Mouse (Mus musculus) kidney, embryonic 16.5 days (tissue): Measurements from ENCODE around the gene Golga7b. TPM values are rescaled to one million over a fixed set of nuclear protein-coding genes. Genes with fewer than 3 reads are reported as not detected.

ENCODE experiments used
- ATAC-seq: fragments of 200-750 bp; cut with Nextera tagmentation; 2 replicates; pipeline ENCODE4 v1.8.0; 2017; ENCODE audit warnings: moderate TSS enrichment; ENCODE audit not compliant: low FRiP score, low TSS enrichment
- H3K27ac ChIP-seq: fragments of 300-500 bp; sonication (generic); 2 replicates; pipeline ENCODE4 v1.5.1; 2014; ENCODE audit warnings: low read length
- H3K27me3 ChIP-seq: fragments of 300-500 bp; sonication (generic); 2 replicates; pipeline ENCODE4 v1.6.1; 2014; ENCODE audit warnings: low read length, control low read depth, mixed read lengths; ENCODE audit not compliant: insufficient read depth
- H3K36me3 ChIP-seq: fragments of 300-500 bp; sonication (generic); 2 replicates; pipeline ENCODE4 v1.6.1; 2014; ENCODE audit warnings: low read length, control low read depth, mixed read lengths; ENCODE audit not compliant: insufficient read depth
- H3K4me1 ChIP-seq: fragments of 300-500 bp; sonication (generic); 2 replicates; pipeline ENCODE4 v1.6.1; 2014; ENCODE audit warnings: low read length, control low read depth, mixed read lengths; ENCODE audit not compliant: insufficient read depth
- H3K4me2 ChIP-seq: fragments of 300-500 bp; sonication (generic); replicated peaks from 2 replicates; pipeline ENCODE4 v1.6.1; 2014; ENCODE audit warnings: low read depth, low read length
- H3K4me3 ChIP-seq: fragments of 300-500 bp; sonication (generic); 2 replicates; pipeline ENCODE4 v1.5.1; 2014; ENCODE audit warnings: mild to moderate bottlenecking, low read length
- H3K9ac ChIP-seq: fragments of 300-500 bp; sonication (generic); replicated peaks from 2 replicates; pipeline ENCODE4 v1.6.1; 2014; ENCODE audit warnings: low read length
- H3K9me3 ChIP-seq: fragments of 300-500 bp; sonication (generic); 2 replicates; pipeline ENCODE4 v1.6.1; 2016; ENCODE audit warnings: low read length, control low read depth
- WGBS: fragments of 180-500 bp; shearing (Covaris S2); extraction: QIAGEN DNeasy Blood & Tissue Kit; methylation state at CpG from one replicate; pipeline ENCODE4 v1.1.7; 2014; 5-methylcytosine and 5-hydroxymethylcytosine counted together
- polyA plus RNA-seq: library from polyadenylated mRNA; unstranded; fragments of >200 nt; fragmentation: Nextera tagmentation; extraction: Ambion mirVana; gene quantifications from 2 replicates; pipeline ENCODE4 v1.2.1, GENCODE M21; 2015

Gene Golga7b
- 0.05 and 0.12 TPM in 2 replicates for polyA plus RNA-seq

DNA sequence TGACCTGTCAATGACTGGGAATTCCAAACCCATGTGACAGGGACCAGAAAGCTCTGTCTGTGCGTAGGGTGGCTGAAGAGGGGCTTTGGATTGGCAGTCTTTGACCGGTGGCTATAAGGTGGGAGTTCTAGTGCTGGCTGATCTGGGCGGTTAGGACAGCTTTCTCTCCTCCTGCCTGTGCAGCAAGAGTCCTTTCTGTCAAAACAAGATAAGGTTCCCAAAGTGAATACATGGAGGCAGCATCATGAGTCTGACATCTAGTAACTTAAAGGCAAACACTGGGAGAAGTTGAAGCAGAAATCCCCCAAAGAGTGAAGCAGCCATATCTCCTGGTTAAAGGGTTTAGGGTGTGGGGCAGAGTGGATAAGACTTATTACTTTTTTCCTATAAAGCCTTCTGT lies at the start of gene Golga7b:
Golga7b (plus strand) TSS at position 56 of the 400 bp plus-strand sequence.
- Histone ChIP-seq H3K9me3 (no peaks in the 10 kb centered on the region), H3K4me2 (no peak within 1 kb of the TSS), H3K27ac (no peak within 1 kb of the TSS), H3K9ac (no peak within 1 kb of the TSS), H3K27me3 (no peaks in the 10 kb centered on the region), H3K4me1 (no peaks in the 10 kb centered on the region), H3K4me3 (no peak within 1 kb of the TSS), H3K36me3 (no peaks in the 10 kb centered on the region)
- WGBS = 82% methylated on average over 3 of the region's 3 CpGs
- ATAC-seq = no peak

GRCm38 (mm10) chr19:42198026-42198425 lies 49.3 kb upstream of the Golga7b start:
- Histone ChIP-seq H3K4me2 (no peak overlapping the region), H3K9me3 (no peaks in the 10 kb centered on the region), H3K4me1 (peaks cover 20% of the 10 kb centered on the region), H3K36me3 (no peaks in the 10 kb centered on the region), H3K4me3 (no peak overlapping the region), H3K27ac (no peak overlapping the region), H3K27me3 (peaks cover 45% of the 10 kb centered on the region), H3K9ac (no peak overlapping the region)
- 37% methylated on average over 11 of the region's 11 CpGs for WGBS
- no peak for ATAC-seq

DNA sequence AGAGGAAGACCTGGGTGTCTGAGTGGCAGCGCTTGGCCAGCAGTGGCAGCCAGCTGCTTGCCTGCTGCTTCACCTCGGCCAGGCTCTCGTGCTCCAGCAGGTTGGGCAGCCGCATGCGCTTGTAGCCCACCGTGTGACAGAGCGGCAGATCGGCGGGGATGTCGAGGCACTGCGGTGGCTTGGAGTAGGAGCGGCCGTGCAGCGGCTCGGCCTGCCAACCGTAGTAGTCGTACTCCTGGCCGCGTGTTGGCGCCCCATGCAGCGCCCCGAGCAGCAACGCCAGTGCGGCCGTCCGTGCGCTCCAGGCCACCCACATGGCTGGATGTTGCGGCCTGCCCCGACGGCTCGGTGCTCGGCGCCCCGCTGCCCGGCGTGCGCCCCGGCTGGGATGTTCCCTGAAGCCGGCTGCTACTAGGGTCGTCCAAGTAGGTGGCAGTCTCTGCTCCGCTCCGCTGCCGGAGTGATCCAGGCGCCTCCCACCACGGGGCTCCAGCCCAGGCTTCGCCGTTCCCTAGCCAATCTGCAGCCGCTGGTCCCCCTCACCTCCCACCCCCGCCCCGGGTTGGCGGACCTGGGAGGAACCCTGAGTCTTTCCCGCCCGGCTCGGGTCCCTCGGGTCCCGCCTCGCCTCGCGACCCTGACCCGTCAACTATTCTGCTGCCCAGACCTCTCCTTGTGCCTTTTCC lies 45.5 kb upstream of the Golga7b start, which contains the start of gene Sfrp5:
Sfrp5 (minus strand) TSS at position 557 of the 686 bp plus-strand sequence.
- no peak within 1 kb of the TSS for H3K27ac ChIP-seq
- peak; percentile 25; the same call in 1 of the 2 replicates for ATAC-seq
- no peaks in the 10 kb centered on the region for H3K36me3 ChIP-seq
- peak within 1 kb of the TSS; percentile 48 for H3K4me2 ChIP-seq
- H3K4me3 ChIP-seq = peak within 1 kb of the TSS; percentile 33
- peaks cover 59% of the 10 kb centered on the region for H3K27me3 ChIP-seq
- H3K9me3 ChIP-seq = no peaks in the 10 kb centered on the region
- 1% methylated on average over 60 of the region's 60 CpGs for WGBS
- no peak within 1 kb of the TSS for H3K9ac ChIP-seq
- peaks cover 11% of the 10 kb centered on the region for H3K4me1 ChIP-seq

DNA sequence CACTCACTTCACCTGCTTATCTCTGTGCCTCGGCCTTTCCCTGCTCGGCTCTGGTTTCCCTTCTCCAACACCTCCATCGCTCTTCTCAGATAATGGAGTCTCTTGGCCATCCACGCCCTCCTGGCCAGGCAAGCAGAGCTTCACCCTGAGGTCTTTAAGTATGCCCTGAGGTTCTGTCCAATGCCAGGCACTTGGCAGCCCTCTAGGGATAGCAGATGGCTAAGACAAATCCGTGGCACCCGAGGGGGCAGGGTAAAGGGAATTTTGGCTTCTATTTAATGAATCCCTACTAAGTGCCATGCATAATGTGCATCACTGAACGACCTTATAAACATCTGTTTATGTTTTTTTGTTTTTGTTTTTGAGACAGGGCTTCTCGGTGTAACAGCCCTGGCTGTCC lies 44.9 kb upstream of the Golga7b start:
- ATAC-seq = no peak
- WGBS = 43% methylated on average over 8 of the region's 8 CpGs
- Histone ChIP-seq H3K36me3 (no peaks in the 10 kb centered on the region), H3K4me1 (peaks cover 11% of the 10 kb centered on the region), H3K4me2 (peak overlapping the region; percentile 48; the same call in 1 of the 2 replicates), H3K9me3 (no peaks in the 10 kb centered on the region), H3K27ac (no peak overlapping the region), H3K4me3 (peak overlapping the region; percentile 33; the same call in 1 of the 2 replicates), H3K9ac (no peak overlapping the region), H3K27me3 (peaks cover 59% of the 10 kb centered on the region)

DNA sequence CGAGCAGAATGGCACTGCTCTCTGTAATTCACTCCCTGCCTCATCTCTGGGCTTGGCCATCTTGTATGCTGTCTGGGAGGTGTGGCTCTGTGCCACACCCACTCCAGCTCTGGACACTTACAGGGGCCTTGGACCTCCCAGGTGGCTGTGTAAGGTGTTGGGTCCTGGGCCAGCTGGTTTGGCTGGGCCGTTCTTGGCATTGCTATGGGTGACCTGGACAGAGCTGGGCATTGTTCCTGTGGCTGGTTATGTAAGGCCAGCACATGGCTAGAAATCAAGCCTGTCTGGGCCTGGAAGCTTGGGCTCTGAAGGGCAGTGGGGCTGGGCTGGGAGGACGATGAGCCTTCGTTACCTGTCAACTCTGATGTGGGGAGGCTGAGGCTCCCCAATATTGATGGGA lies 43.1 kb upstream of the Golga7b start:
- Histone ChIP-seq H3K9me3 (no peaks in the 10 kb centered on the region), H3K27me3 (peaks cover 51% of the 10 kb centered on the region), H3K9ac (no peak overlapping the region), H3K4me3 (no peak overlapping the region), H3K4me1 (peaks cover 11% of the 10 kb centered on the region), H3K27ac (no peak overlapping the region), H3K4me2 (no peak overlapping the region), H3K36me3 (no peaks in the 10 kb centered on the region)
- WGBS = 73% methylated on average over 4 of the region's 4 CpGs
- ATAC-seq = no peak

GRCm38 (mm10) chr19:42205201-42205600 lies 42.2 kb upstream of the Golga7b start:
- H3K4me3 ChIP-seq = no peak overlapping the region
- H3K4me2 ChIP-seq = no peak overlapping the region
- no peak overlapping the region for H3K27ac ChIP-seq
- WGBS = 82% methylated on average over 8 of the region's 8 CpGs
- no peak overlapping the region for H3K9ac ChIP-seq
- H3K4me1 ChIP-seq = peaks cover 11% of the 10 kb centered on the region
- no peaks in the 10 kb centered on the region for H3K36me3 ChIP-seq
- peaks cover 42% of the 10 kb centered on the region for H3K27me3 ChIP-seq
- H3K9me3 ChIP-seq = no peaks in the 10 kb centered on the region
- ATAC-seq = no peak

DNA sequence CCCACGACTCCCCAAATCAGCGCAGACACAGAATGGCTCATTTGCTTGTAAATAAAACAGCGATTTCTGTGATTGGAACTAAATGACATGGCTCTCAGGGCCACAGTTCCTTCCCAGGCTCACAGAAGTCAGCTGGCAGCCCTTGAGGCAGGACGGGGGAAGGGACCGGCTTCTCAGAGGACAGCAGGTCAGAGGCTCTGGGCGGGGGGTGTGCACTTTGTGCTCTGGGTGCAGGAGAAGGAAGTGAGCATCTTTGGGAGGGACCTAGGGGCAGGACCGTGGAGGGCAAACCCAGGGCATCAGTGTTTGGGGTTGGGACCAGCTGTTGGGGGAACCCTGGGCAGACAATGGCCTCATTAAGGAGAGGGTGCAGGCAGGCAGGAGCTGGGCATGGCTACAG lies 37.9 kb upstream of the Golga7b start:
- ATAC-seq = no peak
- Histone ChIP-seq H3K9ac (no peak overlapping the region), H3K27ac (no peak overlapping the region), H3K4me1 (no peaks in the 10 kb centered on the region), H3K4me2 (no peak overlapping the region), H3K9me3 (no peaks in the 10 kb centered on the region), H3K4me3 (no peak overlapping the region), H3K27me3 (0 out of 2 replicates have a peak, but pooled peaks cover under 1% of the 10 kb centered on the region), H3K36me3 (no peaks in the 10 kb centered on the region)
- WGBS = 57% methylated on average over 7 of the region's 7 CpGs

GRCm38 (mm10) chr19:42209976-42210375 lies 37.4 kb upstream of the Golga7b start:
- Histone ChIP-seq H3K4me3 (no peak overlapping the region), H3K4me1 (no peaks in the 10 kb centered on the region), H3K9me3 (no peaks in the 10 kb centered on the region), H3K27me3 (no peaks in the 10 kb centered on the region), H3K36me3 (no peaks in the 10 kb centered on the region), H3K4me2 (no peak overlapping the region), H3K27ac (no peak overlapping the region), H3K9ac (no peak overlapping the region)
- no peak for ATAC-seq
- WGBS = 64% methylated on average over 6 of the region's 6 CpGs

DNA sequence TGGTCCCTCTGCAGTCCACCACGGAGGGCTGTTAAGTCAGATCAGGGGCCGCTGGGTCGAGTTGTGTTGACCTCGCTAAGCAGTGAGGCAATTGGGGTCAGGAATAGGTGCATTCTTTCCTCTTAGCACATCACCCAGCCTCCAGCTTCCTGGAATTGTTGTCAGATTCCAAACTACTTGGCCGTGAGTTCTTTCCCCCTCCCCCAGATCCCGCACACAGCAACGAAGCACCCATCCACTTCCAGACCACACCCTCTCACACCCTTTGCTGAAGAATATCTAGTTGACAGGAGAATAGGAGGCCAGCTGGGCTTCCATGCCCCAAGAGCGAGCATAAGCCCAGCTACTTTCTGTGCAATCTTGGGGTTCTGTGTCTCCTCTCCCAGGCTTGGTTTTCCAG lies 35.4 kb upstream of the Golga7b start:
- Histone ChIP-seq H3K4me2 (no peak overlapping the region), H3K9me3 (no peaks in the 10 kb centered on the region), H3K4me3 (no peak overlapping the region), H3K4me1 (no peaks in the 10 kb centered on the region), H3K36me3 (no peaks in the 10 kb centered on the region), H3K9ac (no peak overlapping the region), H3K27ac (no peak overlapping the region), H3K27me3 (no peaks in the 10 kb centered on the region)
- 31% methylated on average over 8 of the region's 8 CpGs for WGBS
- ATAC-seq = no peak

- H3K36me3 ChIP-seq = no peaks in the 10 kb centered on the region
- no peaks in the 10 kb centered on the region for H3K4me1 ChIP-seq
- H3K9ac ChIP-seq = no peak overlapping the region
- no peak for ATAC-seq
- no peaks in the 10 kb centered on the region for H3K27me3 ChIP-seq
- 69% methylated on average over 2 of the region's 2 CpGs for WGBS
- no peak overlapping the region for H3K4me3 ChIP-seq
- H3K4me2 ChIP-seq = no peak overlapping the region
- no peak overlapping the region for H3K27ac ChIP-seq
- no peaks in the 10 kb centered on the region for H3K9me3 ChIP-seq
Observed at GRCm38 (mm10) chr19:42214601-42215000, 32.8 kb upstream of the Golga7b start.
